In the genomic region with DNA sequence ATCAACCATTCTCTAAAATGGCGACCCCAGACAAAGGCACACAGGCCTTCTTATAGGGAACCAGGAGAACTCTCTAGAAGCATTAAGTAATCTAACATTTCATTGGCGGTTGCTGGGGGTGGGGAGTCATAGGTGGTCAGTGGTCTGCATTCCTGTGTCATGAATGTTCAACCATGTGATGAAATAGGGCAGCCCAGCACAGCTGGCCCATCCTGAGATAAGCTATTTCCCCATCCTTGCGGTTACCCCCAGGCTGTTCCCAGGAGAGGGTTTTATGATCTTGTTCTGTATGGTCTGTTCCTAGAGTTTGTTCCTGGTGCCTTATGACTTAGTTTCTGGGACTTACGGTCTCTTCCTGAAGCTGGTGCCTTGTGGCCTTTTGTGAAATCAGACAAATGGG, we compare ENCODE assay signal across 34 mouse cellular contexts. TPM values are rescaled to one million over a fixed set of nuclear protein-coding genes. Genes with fewer than 3 reads are reported as not detected.
DNase-seq lines count a peak whose midpoint lies in the region; ATAC-seq and TF ChIP-seq lines count a peak whose summit lies in the region.
"Had no signal": no experiment of that assay in that cellular context is flagged by ENCODE, and none has a peak within 500 bp of the region (broad histone marks: within the 10 kb centered on the region; RNA-seq: fewer than 3 reads in every experiment).

No protein-coding gene starts in this region.

- H3K9me3 ChIP-seq in forebrain, embryonic 10.5 days, result no peaks in the 10 kb centered on the region
- H3K9me3 ChIP-seq in forebrain, embryonic 14.5 days (replicated peaks; ENCODE audit: control insufficient read depth, low read length), result no peaks in the 10 kb centered on the region
- H3K9me3 ChIP-seq in lung, postnatal 0 days (ENCODE audit: low read length), result no peaks in the 10 kb centered on the region
- H3K9me3 ChIP-seq: embryonic facial prominence, embryonic 10.5 days; embryonic facial prominence, embryonic 15.5 days; forebrain, embryonic 15.5 days; heart, embryonic 10.5 days; hindbrain, embryonic 10.5 days; megakaryocyte, embryonic 14.5 days; midbrain, embryonic 12.5 days had no signal

- no peak overlapping the region for H3ac ChIP-seq in myocyte (ENCODE audit: control insufficient read depth, insufficient read length)

- peak; percentile 25; the same call in 1 of the 2 replicates for TF ChIP-seq EP300 in lung, postnatal 0 days (IDR thresholded peaks at IDR 0.05)

- H3K9ac ChIP-seq in forebrain, embryonic 14.5 days (ENCODE audit: low read length), result no peak overlapping the region
- H3K9ac ChIP-seq in lung, postnatal 0 days (replicated peaks; ENCODE audit: low read depth), result no peak overlapping the region
- H3K9ac ChIP-seq: embryonic facial prominence, embryonic 15.5 days; forebrain, embryonic 15.5 days; liver, embryonic 14.5 days; midbrain, embryonic 12.5 days had no signal

- 90% methylated on average over 4 of the region's 4 CpGs for WGBS in forebrain, embryonic 10.5 days
- WGBS in forebrain, embryonic 14.5 days, result 90% methylated on average over 4 of the region's 4 CpGs
- 79% methylated on average over 4 of the region's 4 CpGs for WGBS in lung, postnatal 0 days

- no peaks in the 10 kb centered on the region for H3K36me3 ChIP-seq in forebrain, embryonic 10.5 days (replicated peaks)
- H3K36me3 ChIP-seq in forebrain, embryonic 14.5 days (ENCODE audit: control insufficient read depth, insufficient read depth, low read length), result no peaks in the 10 kb centered on the region
- H3K36me3 ChIP-seq in lung, postnatal 0 days (ENCODE audit: insufficient read depth, low read length), result no peaks in the 10 kb centered on the region
- H3K36me3 ChIP-seq in myocyte (ENCODE audit: control insufficient read depth, insufficient read depth), result no peaks in the 10 kb centered on the region
- H3K36me3 ChIP-seq: embryonic facial prominence, embryonic 10.5 days; embryonic facial prominence, embryonic 15.5 days; forebrain, embryonic 15.5 days; heart, embryonic 10.5 days; hindbrain, embryonic 10.5 days; midbrain, embryonic 12.5 days had no signal

- no peak for ATAC-seq in forebrain, embryonic 14.5 days
- ATAC-seq in lung, postnatal 0 days, result 0 out of 2 replicates have a peak, but pooled peaks have one; percentile 23
- peak; percentile 64 for ATAC-seq in common myeloid progenitor, adult 5-6 weeks (replicated peaks; ENCODE audit: low read depth, poor library complexity, severe bottlenecking)
- ATAC-seq: forebrain, embryonic 15.5 days; hindbrain, embryonic 16.5 days; intestine, embryonic 16.5 days had no signal

- H3K27me3 ChIP-seq in forebrain, embryonic 10.5 days (ENCODE audit: poor library complexity, severe bottlenecking), result no peaks in the 10 kb centered on the region
- no peaks in the 10 kb centered on the region for H3K27me3 ChIP-seq in forebrain, embryonic 14.5 days (replicated peaks; ENCODE audit: control insufficient read depth, insufficient read depth, low read length)
- no peaks in the 10 kb centered on the region for H3K27me3 ChIP-seq in lung, postnatal 0 days (replicated peaks; ENCODE audit: insufficient read depth, low read length)
- no peaks in the 10 kb centered on the region for H3K27me3 ChIP-seq in myocyte (ENCODE audit: control insufficient read depth, insufficient read depth, insufficient read length)
- H3K27me3 ChIP-seq: embryonic facial prominence, embryonic 15.5 days; forebrain, embryonic 15.5 days; midbrain, embryonic 12.5 days had no signal

- TF ChIP-seq CTCF in lung, postnatal 0 days (IDR thresholded peaks at IDR 0.05), result no peak

- H3K79me2 ChIP-seq in myocyte (ENCODE audit: control insufficient read depth, insufficient read depth), result no peaks in the 10 kb centered on the region

- H3K4me1 ChIP-seq in forebrain, embryonic 10.5 days, result peaks cover 9% of the 10 kb centered on the region
- no peaks in the 10 kb centered on the region for H3K4me1 ChIP-seq in forebrain, embryonic 14.5 days (ENCODE audit: control insufficient read depth, insufficient read depth, low read length)
- no peaks in the 10 kb centered on the region for H3K4me1 ChIP-seq in lung, postnatal 0 days (ENCODE audit: insufficient read depth, low read depth, low read length)
- H3K4me1 ChIP-seq: embryonic facial prominence, embryonic 10.5 days; embryonic facial prominence, embryonic 15.5 days; forebrain, embryonic 15.5 days; heart, embryonic 10.5 days; hindbrain, embryonic 10.5 days; midbrain, embryonic 12.5 days had no signal

- no peak for TF ChIP-seq POLR2A in myocyte (IDR thresholded peaks at IDR 0.05; ENCODE audit: insufficient read length, low read depth)

- no peak for DNase-seq in forebrain, embryonic 10.5 days (ENCODE audit: extremely low spot score, low spot score)
- no peak for DNase-seq in forebrain, embryonic 14.5 days (ENCODE audit: low spot score)
- peak; percentile 43 for DNase-seq in lung, postnatal 0 days (ENCODE audit: low spot score)
- DNase-seq in lung, postnatal 25 days (ENCODE audit: low spot score), result no peak
- no peak for DNase-seq in adrenal gland, postnatal 25 days
- no peak for DNase-seq in ovary, postnatal 10 days (ENCODE audit: low spot score)
- DNase-seq: adrenal gland, postnatal 36 days; cerebellum, adult 2 months; cerebellum, postnatal 14 days; gastrocnemius, postnatal 25 days; kidney, adult 8-10 months; kidney, postnatal 10 days; layer of hippocampus, postnatal 36 days; liver; lung, adult 2 months; lung, postnatal 14 days; retina, postnatal 1 day; spleen, adult 18-20 months; thymus, adult 18-20 months; thymus, postnatal 25 days had no signal

- H3K4me3 ChIP-seq in forebrain, embryonic 10.5 days, result no peak overlapping the region
- no peak overlapping the region for H3K4me3 ChIP-seq in forebrain, embryonic 14.5 days (ENCODE audit: low read depth, low read length)
- H3K4me3 ChIP-seq in lung, postnatal 0 days (ENCODE audit: low read depth, low read length), result no peak overlapping the region
- H3K4me3 ChIP-seq in myocyte, result no peak overlapping the region
- H3K4me3 ChIP-seq: embryonic facial prominence, embryonic 10.5 days; embryonic facial prominence, embryonic 15.5 days; forebrain, embryonic 15.5 days; heart, embryonic 10.5 days; hindbrain, embryonic 10.5 days; megakaryocyte, embryonic 14.5 days; midbrain, embryonic 12.5 days had no signal

- no peak overlapping the region for H3K4me2 ChIP-seq in forebrain, embryonic 14.5 days (ENCODE audit: low read length)
- no peak overlapping the region for H3K4me2 ChIP-seq in lung, postnatal 0 days (replicated peaks; ENCODE audit: low read depth, low read length)
- H3K4me2 ChIP-seq in myocyte (ENCODE audit: low read depth), result peak overlapping the region; percentile 63
- H3K4me2 ChIP-seq: embryonic facial prominence, embryonic 15.5 days; forebrain, embryonic 15.5 days; midbrain, embryonic 12.5 days had no signal

- peak overlapping the region; percentile 33; the same call in 1 of the 2 replicates for H3K27ac ChIP-seq in forebrain, embryonic 10.5 days
- no peak overlapping the region for H3K27ac ChIP-seq in forebrain, embryonic 14.5 days (ENCODE audit: low read depth, low read length)
- no peak overlapping the region for H3K27ac ChIP-seq in lung, postnatal 0 days (ENCODE audit: low read length)
- H3K27ac ChIP-seq: embryonic facial prominence, embryonic 10.5 days; embryonic facial prominence, embryonic 15.5 days; forebrain, embryonic 15.5 days; heart, embryonic 10.5 days; hindbrain, embryonic 10.5 days; liver, embryonic 14.5 days; midbrain, embryonic 12.5 days had no signal

TF ChIP-seq in myocyte, 11 proteins besides CTCF, POLR2A, EP300 and RAD21 (continues in another document):
- TF ChIP-seq MYOG (IDR thresholded peaks at IDR 0.05; ENCODE audit: control insufficient read depth in 1 of 3, insufficient read depth in 1 of 3, insufficient read length in 2 of 3, low read depth in 2 of 3) (peak; percentile 31 to 79 (median 48)), POLR2AphosphoS2 (IDR thresholded peaks at IDR 0.05; ENCODE audit: insufficient read length, low read depth) (no peak)

RNA-seq across cellular contexts. Expression of gene Spn, which starts 19.9 kb away (rescaled TPM):
- polyA plus RNA-seq in forebrain, embryonic 10.5 days (2016; fragmentation: Nextera tagmentation; extraction: Ambion mirVana), result 0.07 and 0.10 TPM in 2 replicates
- polyA plus RNA-seq in forebrain, embryonic 14.5 days (2014; fragmentation: Nextera tagmentation; extraction: Ambion mirVana), result not detected in 2 replicates
- 0.73 and 0.83 TPM in 2 replicates for polyA plus RNA-seq in lung, postnatal 0 days (2015; fragmentation: Nextera tagmentation; extraction: Ambion mirVana)
- total RNA-seq in common myeloid progenitor, adult 5-6 weeks (2017), result 278 and 335 TPM in 2 replicates
- polyA plus RNA-seq in myocyte (2012; fragmentation: generic; extraction: Trizol), result 21.7 TPM
- 0.55 and 1.0 TPM in 2 replicates for total RNA-seq in adrenal gland, postnatal 25 days (2021)
- polyA plus RNA-seq: forebrain, embryonic 15.5 days; hindbrain, embryonic 10.5 days; hindbrain, embryonic 16.5 days; midbrain, postnatal 0 days; neural tube, embryonic 14.5 days had no signal

RNA-seq across cellular contexts. Expression of gene Qprt, which starts 35.5 kb away (rescaled TPM):
- 11.3 and 12.3 TPM in 2 replicates for polyA plus RNA-seq in forebrain, embryonic 10.5 days (2016; fragmentation: Nextera tagmentation; extraction: Ambion mirVana)
- 0.66 and 0.91 TPM in 2 replicates for polyA plus RNA-seq in forebrain, embryonic 14.5 days (2014; fragmentation: Nextera tagmentation; extraction: Ambion mirVana)
- polyA plus RNA-seq in lung, postnatal 0 days (2015; fragmentation: Nextera tagmentation; extraction: Ambion mirVana), result 0.14 and 0.21 TPM in 2 replicates
- 0.10 and 1.8 TPM in 2 replicates for total RNA-seq in common myeloid progenitor, adult 5-6 weeks (2017)
- polyA plus RNA-seq in myocyte (2012; fragmentation: generic; extraction: Trizol), result 0.04 TPM
- 0.21 TPM in 1 of 2 replicates, not detected in the other for total RNA-seq in adrenal gland, postnatal 25 days (2021)
- polyA plus RNA-seq: neural tube, embryonic 14.5 days had no signal

RNA-seq across cellular contexts. Expression of gene Cd2bp2, which starts 38.3 kb away (rescaled TPM):
- polyA plus RNA-seq in forebrain, embryonic 10.5 days (2016; fragmentation: Nextera tagmentation; extraction: Ambion mirVana), result 111 and 114 TPM in 2 replicates
- 73.6 and 78.6 TPM in 2 replicates for polyA plus RNA-seq in forebrain, embryonic 14.5 days (2014; fragmentation: Nextera tagmentation; extraction: Ambion mirVana)
- 28.4 and 29.6 TPM in 2 replicates for polyA plus RNA-seq in lung, postnatal 0 days (2015; fragmentation: Nextera tagmentation; extraction: Ambion mirVana)
- 54.9 and 73.1 TPM in 2 replicates for total RNA-seq in common myeloid progenitor, adult 5-6 weeks (2017)
- polyA plus RNA-seq in myocyte (2012; fragmentation: generic; extraction: Trizol), result 58.3 TPM
- total RNA-seq in adrenal gland, postnatal 25 days (2021), result 53.5 and 65.9 TPM in 2 replicates

RNA-seq across cellular contexts. Expression of gene Tbc1d10b, which starts 50.7 kb away (rescaled TPM):
- 27.3 and 29.2 TPM in 2 replicates for polyA plus RNA-seq in forebrain, embryonic 10.5 days (2016; fragmentation: Nextera tagmentation; extraction: Ambion mirVana)
- 13.6 and 13.7 TPM in 2 replicates for polyA plus RNA-seq in forebrain, embryonic 14.5 days (2014; fragmentation: Nextera tagmentation; extraction: Ambion mirVana)
- polyA plus RNA-seq in lung, postnatal 0 days (2015; fragmentation: Nextera tagmentation; extraction: Ambion mirVana), result 14.4 and 15.0 TPM in 2 replicates
- total RNA-seq in common myeloid progenitor, adult 5-6 weeks (2017), result 24.7 and 29.1 TPM in 2 replicates
- polyA plus RNA-seq in myocyte (2012; fragmentation: generic; extraction: Trizol), result 62.8 TPM
- total RNA-seq in adrenal gland, postnatal 25 days (2021), result 51.9 and 53.1 TPM in 2 replicates

RNA-seq across cellular contexts. Expression of gene Mylpf, which starts 51.1 kb away (rescaled TPM):
- polyA plus RNA-seq in forebrain, embryonic 10.5 days (2016; fragmentation: Nextera tagmentation; extraction: Ambion mirVana), result 10.7 and 10.8 TPM in 2 replicates
- polyA plus RNA-seq in forebrain, embryonic 14.5 days (2014; fragmentation: Nextera tagmentation; extraction: Ambion mirVana), result 4.6 and 5.3 TPM in 2 replicates
- 6.4 and 8.0 TPM in 2 replicates for polyA plus RNA-seq in lung, postnatal 0 days (2015; fragmentation: Nextera tagmentation; extraction: Ambion mirVana)
- 10.6 and 35.3 TPM in 2 replicates for total RNA-seq in common myeloid progenitor, adult 5-6 weeks (2017)
- 10,881 TPM for polyA plus RNA-seq in myocyte (2012; fragmentation: generic; extraction: Trizol)
- 4.1 and 4.4 TPM in 2 replicates for total RNA-seq in adrenal gland, postnatal 25 days (2021)

Comparison
In these comparisons a context has a peak if more than half of its experiments do, and no peak if none do; other contexts are left out.
1. RNA of gene Spn, which starts 19.9 kb away (polyA plus RNA-seq): 21.7 TPM in myocyte (single experiment); 0.73 to 0.83 TPM in lung, postnatal 0 days, not detected in forebrain, embryonic 14.5 days and 0.07 to 0.10 TPM in forebrain, embryonic 10.5 days; every median in the first group is over 10 times any median in the second.